22 mouse cellular contexts compared by ENCODE assay signal in genomic region chr12:7909746-7910360, GRCm38 (mm10).
DNase-seq lines count a peak whose midpoint lies in the region; ATAC-seq and TF ChIP-seq lines count a peak whose summit lies in the region.
"Had no signal": no experiment of that assay in that cellular context is flagged by ENCODE, and none has a peak within 500 bp of the region (broad histone marks: within the 10 kb centered on the region; RNA-seq: fewer than 3 reads in every experiment).

No protein-coding gene starts in this region.

- no peak overlapping the region for H3K4me2 ChIP-seq in kidney, embryonic 16.5 days (replicated peaks; ENCODE audit: low read depth, low read length)
- no peak overlapping the region for H3K4me2 ChIP-seq in midbrain, postnatal 0 days (ENCODE audit: low read depth, low read length, poor library complexity, severe bottlenecking)
- H3K4me2 ChIP-seq in midbrain, embryonic 11.5 days: no peak overlapping the region
- H3K4me2 ChIP-seq in intestine, embryonic 15.5 days (replicated peaks): no peak overlapping the region
- H3K4me2 ChIP-seq: embryonic facial prominence, embryonic 13.5 days; hindbrain, embryonic 12.5 days; limb, embryonic 15.5 days; midbrain, embryonic 12.5 days had no signal

- H3K27ac ChIP-seq in kidney, embryonic 16.5 days (ENCODE audit: low read length): no peak overlapping the region
- no peak overlapping the region for H3K27ac ChIP-seq in midbrain, postnatal 0 days (ENCODE audit: low read depth, low read length)
- no peak overlapping the region for H3K27ac ChIP-seq in midbrain, embryonic 11.5 days (ENCODE audit: low read depth, low read length)
- H3K27ac ChIP-seq in intestine, embryonic 15.5 days: no peak overlapping the region
- H3K27ac ChIP-seq in small intestine, adult 2 months (ENCODE audit: insufficient read depth, low read depth, low read length): peak overlapping the region; percentile 67
- H3K27ac ChIP-seq: embryonic facial prominence, embryonic 13.5 days; hindbrain, embryonic 12.5 days; left cerebral cortex, adult 2 months; limb, embryonic 15.5 days; midbrain, embryonic 12.5 days had no signal

- H3K27me3 ChIP-seq in kidney, embryonic 16.5 days (ENCODE audit: insufficient read depth, low read length): peaks cover 6% of the 10 kb centered on the region
- H3K27me3 ChIP-seq in midbrain, postnatal 0 days (ENCODE audit: insufficient read depth, low read length): no peaks in the 10 kb centered on the region
- H3K27me3 ChIP-seq in midbrain, embryonic 11.5 days (ENCODE audit: control insufficient read depth, insufficient read depth, low read length): no peaks in the 10 kb centered on the region
- H3K27me3 ChIP-seq in intestine, embryonic 15.5 days (replicated peaks): no peaks in the 10 kb centered on the region
- H3K27me3 ChIP-seq in small intestine, adult 2 months (ENCODE audit: control insufficient read depth, insufficient read depth, low read length): no peaks in the 10 kb centered on the region
- H3K27me3 ChIP-seq: embryonic facial prominence, embryonic 13.5 days; hindbrain, embryonic 12.5 days; limb, embryonic 15.5 days; midbrain, embryonic 12.5 days had no signal

- H3K9ac ChIP-seq in kidney, embryonic 16.5 days (replicated peaks; ENCODE audit: low read length): no peak overlapping the region
- no peak overlapping the region for H3K9ac ChIP-seq in midbrain, postnatal 0 days (replicated peaks; ENCODE audit: low read length, poor library complexity, severe bottlenecking)
- H3K9ac ChIP-seq in midbrain, embryonic 11.5 days (ENCODE audit: low read length): no peak overlapping the region
- no peak overlapping the region for H3K9ac ChIP-seq in intestine, embryonic 15.5 days
- H3K9ac ChIP-seq: embryonic facial prominence, embryonic 13.5 days; hindbrain, embryonic 12.5 days; limb, embryonic 15.5 days; midbrain, embryonic 12.5 days had no signal

- peak; percentile 20 for DNase-seq in kidney, adult 18-20 months
- DNase-seq in midbrain, postnatal 0 days (ENCODE audit: low spot score): peak; percentile 3
- DNase-seq in midbrain, embryonic 11.5 days (ENCODE audit: low spot score, missing footprints): no peak
- DNase-seq: adrenal gland, adult 2 months; cerebellum, adult 2 months; cerebellum, postnatal 36 days; embryo, embryonic 11 days; gastrocnemius, postnatal 25 days; left cerebral cortex, postnatal 4 days; lung, adult 18-20 months; lung, postnatal 10 days; right cerebral cortex, postnatal 25 days had no signal

- no peaks in the 10 kb centered on the region for H3K4me1 ChIP-seq in kidney, embryonic 16.5 days (ENCODE audit: insufficient read depth, low read length)
- H3K4me1 ChIP-seq in midbrain, postnatal 0 days (ENCODE audit: insufficient read depth, low read length): no peaks in the 10 kb centered on the region
- H3K4me1 ChIP-seq in midbrain, embryonic 11.5 days (ENCODE audit: control insufficient read depth, insufficient read depth, low read length): no peaks in the 10 kb centered on the region
- H3K4me1 ChIP-seq in intestine, embryonic 15.5 days (replicated peaks): no peaks in the 10 kb centered on the region; the same call in 1 of the 2 replicates
- peaks cover 7% of the 10 kb centered on the region; the same call in 1 of the 2 replicates for H3K4me1 ChIP-seq in small intestine, adult 2 months (ENCODE audit: control insufficient read depth, insufficient read depth, insufficient read length, low read length)
- H3K4me1 ChIP-seq: embryonic facial prominence, embryonic 13.5 days; hindbrain, embryonic 12.5 days; limb, embryonic 15.5 days; midbrain, embryonic 12.5 days had no signal

- no peaks in the 10 kb centered on the region for H3K36me3 ChIP-seq in kidney, embryonic 16.5 days (ENCODE audit: insufficient read depth, low read length)
- no peaks in the 10 kb centered on the region for H3K36me3 ChIP-seq in midbrain, postnatal 0 days (ENCODE audit: insufficient read depth, low read length)
- no peaks in the 10 kb centered on the region for H3K36me3 ChIP-seq in midbrain, embryonic 11.5 days (ENCODE audit: control insufficient read depth, insufficient read depth, low read length)
- H3K36me3 ChIP-seq in intestine, embryonic 15.5 days: no peaks in the 10 kb centered on the region
- H3K36me3 ChIP-seq in small intestine, adult 2 months (ENCODE audit: control insufficient read depth, insufficient read depth, low read length): no peaks in the 10 kb centered on the region
- H3K36me3 ChIP-seq: embryonic facial prominence, embryonic 13.5 days; hindbrain, embryonic 12.5 days; limb, embryonic 15.5 days; midbrain, embryonic 12.5 days had no signal

- 63% methylated on average over 9 of the region's 9 CpGs for WGBS in kidney, embryonic 16.5 days
- WGBS in midbrain, postnatal 0 days: 83% methylated on average over 9 of the region's 9 CpGs
- WGBS in midbrain, embryonic 11.5 days: 81% methylated on average over 9 of the region's 9 CpGs
- 62% methylated on average over 9 of the region's 9 CpGs for WGBS in intestine, embryonic 15.5 days
- 26% methylated on average over 9 of the region's 9 CpGs for WGBS in small intestine, adult 2 months

- no peaks in the 10 kb centered on the region for H3K9me3 ChIP-seq in kidney, embryonic 16.5 days (ENCODE audit: low read length)
- no peaks in the 10 kb centered on the region for H3K9me3 ChIP-seq in midbrain, postnatal 0 days (ENCODE audit: low read length)
- H3K9me3 ChIP-seq in midbrain, embryonic 11.5 days (ENCODE audit: control insufficient read depth, low read length): no peaks in the 10 kb centered on the region
- no peaks in the 10 kb centered on the region for H3K9me3 ChIP-seq in intestine, embryonic 15.5 days
- H3K9me3 ChIP-seq: embryonic facial prominence, embryonic 13.5 days; hindbrain, embryonic 12.5 days; limb, embryonic 15.5 days; midbrain, embryonic 12.5 days had no signal

- TF ChIP-seq POLR2A in small intestine, adult 2 months (IDR thresholded peaks at IDR 0.05; ENCODE audit: low read depth, low read length): no peak

- TF ChIP-seq CTCF in midbrain, postnatal 0 days (IDR thresholded peaks at IDR 0.05): no peak
- no peak for TF ChIP-seq CTCF in small intestine, adult 2 months (IDR thresholded peaks at IDR 0.05; ENCODE audit: extremely low read depth, insufficient read length, insufficient replicate concordance, low read depth, low read length)

- ATAC-seq in kidney, embryonic 16.5 days (ENCODE audit: low FRiP score, low TSS enrichment): no peak
- ATAC-seq in midbrain, postnatal 0 days (ENCODE audit: low FRiP score): no peak
- no peak for ATAC-seq in midbrain, embryonic 11.5 days (ENCODE audit: low FRiP score)
- peak; percentile 41 for ATAC-seq in intestine, embryonic 15.5 days
- ATAC-seq in megakaryocyte-erythroid progenitor cell, adult 5-6 weeks (replicated peaks; ENCODE audit: low FRiP score, low TSS enrichment, poor library complexity, severe bottlenecking): no peak

- H3K4me3 ChIP-seq in kidney, embryonic 16.5 days (ENCODE audit: low read length): no peak overlapping the region
- H3K4me3 ChIP-seq in midbrain, postnatal 0 days (ENCODE audit: low read depth, low read length): no peak overlapping the region
- no peak overlapping the region for H3K4me3 ChIP-seq in midbrain, embryonic 11.5 days (ENCODE audit: low read depth, low read length)
- H3K4me3 ChIP-seq in intestine, embryonic 15.5 days (replicated peaks): no peak overlapping the region
- no peak overlapping the region for H3K4me3 ChIP-seq in small intestine, adult 2 months (ENCODE audit: low read depth, low read length)
- H3K4me3 ChIP-seq: embryonic facial prominence, embryonic 13.5 days; erythroblast, embryonic 14.5 days; hindbrain, embryonic 12.5 days; left cerebral cortex, adult 2 months; limb, embryonic 15.5 days; midbrain, embryonic 12.5 days had no signal
